Mouse (Mus musculus) lung, adult 2 months (tissue): ENCODE results near the gene Galns. TPM values are rescaled to one million over a fixed set of nuclear protein-coding genes. Genes with fewer than 3 reads are reported as not detected.
A peak's percentile ranks its signal among the peaks of the same experiment; 100 is the strongest.
"Not testable (repeated sequence)": the region's sequence is repeated elsewhere in the genome, so short reads cannot be mapped to it uniquely, and the experiment has no call there.

Experiments
- DNase-seq: peaks from one replicate; pipeline ENCODE4 v3.0.0; 2022
- H3K4me1 ChIP-seq: fragments of 200-500 bp; 2 replicates; pipeline ENCODE4 v1.6.1; 2011; ENCODE audit warnings: low read length; ENCODE audit not compliant: control insufficient read depth, insufficient read depth
- H3K4me3 ChIP-seq: fragments of 200-500 bp; replicated peaks from 2 replicates; pipeline ENCODE3; 2011; ENCODE audit warnings: low read depth, mild to moderate bottlenecking, control low read depth, low read length; ENCODE audit errors: extremely low read depth
- CTCF ChIP-seq: fragments of 200-500 bp; IDR thresholded peaks from 2 replicates; pipeline ENCODE4 v1.5.1; 2011; ENCODE audit warnings: mild to moderate bottlenecking, low read length, control low read depth; ENCODE audit not compliant: insufficient read depth
- POLR2A ChIP-seq: fragments of 200-500 bp; IDR thresholded peaks from 2 replicates; pipeline ENCODE4 v1.6.1; 2011; ENCODE audit warnings: low read depth, mild to moderate bottlenecking, control low read depth, low read length, borderline replicate concordance; ENCODE audit errors: extremely low read depth
- WGBS: fragments of 180-500 bp; shearing (Covaris S2); methylation state at CpG from one replicate; pipeline ENCODE4 v1.1.7; 2018; 5-methylcytosine and 5-hydroxymethylcytosine counted together
- polyA plus RNA-seq: library from polyadenylated mRNA; depleted of rRNA; stranded (reverse); fragments of >200 nt; gene quantifications from 2 replicates; pipeline ENCODE4 v1.2.3, GENCODE M21; 2012

Gene Galns
- polyA plus RNA-seq, 1 experiment: 14.9 TPM

GRCm38 (mm10) chr8:122579196-122579595 is 32.1 kb downstream of the Galns start:
- WGBS: 62% methylated on average over 7 of the region's 7 CpGs
- TF ChIP-seq POLR2A: no peak
- TF ChIP-seq CTCF: no peak
- no peak for DNase-seq
- H3K4me3 ChIP-seq: no peak overlapping the region
- H3K4me1 ChIP-seq: peaks cover 8% of the 10 kb centered on the region

GRCm38 (mm10) chr8:122577116-122577515 is 34.1 kb downstream of the Galns start:
- DNase-seq: no peak
- 32% methylated on average over 10 of the region's 10 CpGs for WGBS
- TF ChIP-seq CTCF: no peak
- no peak for TF ChIP-seq POLR2A
- no peak overlapping the region for H3K4me3 ChIP-seq
- H3K4me1 ChIP-seq: peaks cover 8% of the 10 kb centered on the region

GRCm38 (mm10) chr8:122576648-122577022 is 34.6 kb downstream of the Galns start, which contains the start of gene Aprt:
Gene Aprt, minus strand, starts transcription at chr8:122576909.
- Histone ChIP-seq H3K4me1 (peaks cover 8% of the 10 kb centered on the region), H3K4me3 (peak within 1 kb of the TSS; percentile 77)
- peak; percentile 97 for DNase-seq
- under 1% methylated on average over 39 of the region's 39 CpGs for WGBS
- TF ChIP-seq POLR2A (peak; percentile 83; the same call in 1 of the 2 replicates), CTCF (no peak)

- DNase-seq: no peak
- Histone ChIP-seq H3K4me3 (peak overlapping the region; percentile 77), H3K4me1 (peaks cover 8% of the 10 kb centered on the region)
- TF ChIP-seq POLR2A: no peak
- TF ChIP-seq CTCF: no peak
- 17% methylated on average over 21 of the region's 21 CpGs for WGBS
Measured at GRCm38 (mm10) chr8:122575735-122576647, 35.3 kb downstream of the Galns start.

GRCm38 (mm10) chr8:122575286-122575685 is 36.0 kb downstream of the Galns start:
- WGBS: 45% methylated on average over 8 of the region's 8 CpGs
- TF ChIP-seq CTCF (no peak), POLR2A (no peak)
- no peak overlapping the region for H3K4me3 ChIP-seq
- DNase-seq: no peak
- H3K4me1 ChIP-seq: peaks cover 8% of the 10 kb centered on the region

GRCm38 (mm10) chr8:122574667-122575251 is 36.5 kb downstream of the Galns start:
- WGBS: 55% methylated on average over 10 of the region's 10 CpGs
- TF ChIP-seq CTCF (no peak), POLR2A (no peak)
- no peak for DNase-seq
- Histone ChIP-seq H3K4me3 (no peak overlapping the region), H3K4me1 (peaks cover 8% of the 10 kb centered on the region)

- TF ChIP-seq POLR2A (no peak), CTCF (no peak)
- WGBS: 54% methylated on average over 3 of the region's 3 CpGs
- Histone ChIP-seq H3K4me1 (peaks cover 8% of the 10 kb centered on the region), H3K4me3 (no peak overlapping the region)
- no peak for DNase-seq
Measured at GRCm38 (mm10) chr8:122574264-122574663, 37.0 kb downstream of the Galns start.

- Histone ChIP-seq H3K4me1 (peaks cover 12% of the 10 kb centered on the region), H3K4me3 (no peak overlapping the region)
- TF ChIP-seq CTCF (no peak), POLR2A (no peak)
- DNase-seq: no peak
- WGBS: 69% methylated on average over 9 of the region's 9 CpGs
Measured at GRCm38 (mm10) chr8:122573577-122573976, 37.7 kb downstream of the Galns start.

GRCm38 (mm10) chr8:122573176-122573575 is 38.1 kb downstream of the Galns start:
- DNase-seq, H3K4me3 ChIP-seq: not testable (repeated sequence)
- 58% methylated on average over 4 of the region's 4 CpGs for WGBS
- peaks cover 12% of the 10 kb centered on the region for H3K4me1 ChIP-seq

- 87% methylated on average over 3 of the region's 3 CpGs for WGBS
- Histone ChIP-seq H3K4me1 (peaks cover 12% of the 10 kb centered on the region), H3K4me3 (no peak overlapping the region)
- DNase-seq: no peak
- no peak for TF ChIP-seq CTCF
- no peak for TF ChIP-seq POLR2A
Measured at GRCm38 (mm10) chr8:122572751-122573150, 38.5 kb downstream of the Galns start.
